Mouse (Mus musculus): ENCODE measurements at regions not wholly inside any gene's neighbourhood (a gene's known extent, or its start where the extent isn't known, plus 50 kb on each side); places are given as distances from the start of the nearest gene placed in this dataset.

- H3K36me3 ChIP-seq (ENCODE audit: control insufficient read depth, insufficient read depth, low read length) = no peaks in the 10 kb centered on the region
- TF ChIP-seq POLR2A (IDR thresholded peaks at IDR 0.05; ENCODE audit: low read depth, low read length) (no peak), CTCF (IDR thresholded peaks at IDR 0.05; ENCODE audit: extremely low read depth, insufficient read depth, insufficient read length, insufficient replicate concordance) (no peak)
- H3K4me3 ChIP-seq (ENCODE audit: extremely low read depth, insufficient read depth, insufficient read length) = no peak overlapping the region
- no peaks in the 10 kb centered on the region for H3K27me3 ChIP-seq (ENCODE audit: control insufficient read depth, insufficient read depth, low read length)
- 74% methylated on average over 3 of the region's 3 CpGs for WGBS
- no peak overlapping the region for H3K27ac ChIP-seq (ENCODE audit: insufficient read depth, low read length)
- DNase-seq (ENCODE audit: low read depth in 1 of 2, low spot score in 2 of 2) = no peak
- H3K4me1 ChIP-seq (ENCODE audit: control insufficient read depth, insufficient read depth, insufficient read length) = no peaks in the 10 kb centered on the region
These were observed 90.7 kb downstream of the Tmem17 start for GRCm38 (mm10) chr11:22602610-22603009.

- Histone ChIP-seq H3K4me1 (ENCODE audit: control insufficient read depth, insufficient read depth, insufficient read length) (no peaks in the 10 kb centered on the region), H3K36me3 (ENCODE audit: control insufficient read depth, insufficient read depth, low read length) (no peaks in the 10 kb centered on the region), H3K27me3 (ENCODE audit: control insufficient read depth, insufficient read depth, low read length) (no peaks in the 10 kb centered on the region), H3K27ac (ENCODE audit: insufficient read depth, low read length) (no peak overlapping the region), H3K4me3 (ENCODE audit: extremely low read depth, insufficient read depth, insufficient read length) (no peak overlapping the region)
- DNase-seq (ENCODE audit: low read depth in 1 of 2, low spot score in 2 of 2) = no peak
- whole genome bisulfite sequencing = 96% methylated on average over 1 of the region's 1 CpGs
- TF ChIP-seq CTCF (IDR thresholded peaks at IDR 0.05; ENCODE audit: extremely low read depth, insufficient read depth, insufficient read length, insufficient replicate concordance) (no peak), POLR2A (IDR thresholded peaks at IDR 0.05; ENCODE audit: low read depth, low read length) (no peak)
These were observed 91.5 kb downstream of the Tmem17 start for GRCm38 (mm10) chr11:22603397-22603796.

GRCm38 (mm10) chr11:22606380-22606779, 94.5 kb downstream of the Tmem17 start:
- DNase-seq (ENCODE audit: low read depth in 1 of 2, low spot score in 2 of 2) = no peak
- Histone ChIP-seq H3K27me3 (ENCODE audit: control insufficient read depth, insufficient read depth, low read length) (no peaks in the 10 kb centered on the region), H3K4me1 (ENCODE audit: control insufficient read depth, insufficient read depth, insufficient read length) (no peaks in the 10 kb centered on the region), H3K4me3 (ENCODE audit: extremely low read depth, insufficient read depth, insufficient read length) (no peak overlapping the region), H3K27ac (ENCODE audit: insufficient read depth, low read length) (no peak overlapping the region), H3K36me3 (ENCODE audit: control insufficient read depth, insufficient read depth, low read length) (no peaks in the 10 kb centered on the region)
- TF ChIP-seq POLR2A (IDR thresholded peaks at IDR 0.05; ENCODE audit: low read depth, low read length) = no peak
- TF ChIP-seq CTCF (IDR thresholded peaks at IDR 0.05; ENCODE audit: extremely low read depth, insufficient read depth, insufficient read length, insufficient replicate concordance) = no peak
- 74% methylated on average over 3 of the region's 4 CpGs for WGBS

GRCm38 (mm10) chr11:22607645-22608044, 95.8 kb downstream of the Tmem17 start:
- Histone ChIP-seq H3K4me3 (ENCODE audit: extremely low read depth, insufficient read depth, insufficient read length) (no peak overlapping the region), H3K27ac (ENCODE audit: insufficient read depth, low read length) (no peak overlapping the region), H3K36me3 (ENCODE audit: control insufficient read depth, insufficient read depth, low read length) (no peaks in the 10 kb centered on the region), H3K27me3 (ENCODE audit: control insufficient read depth, insufficient read depth, low read length) (no peaks in the 10 kb centered on the region), H3K4me1 (ENCODE audit: control insufficient read depth, insufficient read depth, insufficient read length) (no peaks in the 10 kb centered on the region)
- 89% methylated on average over 5 of the region's 5 CpGs for WGBS
- TF ChIP-seq POLR2A (IDR thresholded peaks at IDR 0.05; ENCODE audit: low read depth, low read length) = no peak
- no peak for TF ChIP-seq CTCF (IDR thresholded peaks at IDR 0.05; ENCODE audit: extremely low read depth, insufficient read depth, insufficient read length, insufficient replicate concordance)
- DNase-seq (ENCODE audit: low read depth in 1 of 2, low spot score in 2 of 2) = no peak

- H3K27me3 ChIP-seq (ENCODE audit: control insufficient read depth, insufficient read depth, low read length) = no peaks in the 10 kb centered on the region
- no peak overlapping the region for H3K4me3 ChIP-seq (ENCODE audit: extremely low read depth, insufficient read depth, insufficient read length)
- no peak for DNase-seq (ENCODE audit: low read depth in 1 of 2, low spot score in 2 of 2)
- TF ChIP-seq CTCF (IDR thresholded peaks at IDR 0.05; ENCODE audit: extremely low read depth, insufficient read depth, insufficient read length, insufficient replicate concordance) = no peak
- no peak for TF ChIP-seq POLR2A (IDR thresholded peaks at IDR 0.05; ENCODE audit: low read depth, low read length)
- no peaks in the 10 kb centered on the region for H3K4me1 ChIP-seq (ENCODE audit: control insufficient read depth, insufficient read depth, insufficient read length)
- H3K27ac ChIP-seq (ENCODE audit: insufficient read depth, low read length) = no peak overlapping the region
- no peaks in the 10 kb centered on the region for H3K36me3 ChIP-seq (ENCODE audit: control insufficient read depth, insufficient read depth, low read length)
These were observed 97.1 kb downstream of the Tmem17 start for GRCm38 (mm10) chr11:22608945-22609344.

GRCm38 (mm10) chr11:22610433-22611101, 98.7 kb downstream of the Tmem17 start:
- H3K27ac ChIP-seq (ENCODE audit: insufficient read depth, low read length) = no peak overlapping the region

GRCm38 (mm10) chr11:22611102-22611869, 99.4 kb downstream of the Tmem17 start:
- no peaks in the 10 kb centered on the region for H3K4me1 ChIP-seq (ENCODE audit: control insufficient read depth, insufficient read depth, insufficient read length)
- H3K4me3 ChIP-seq (ENCODE audit: extremely low read depth, insufficient read depth, insufficient read length) = no peak overlapping the region
- H3K36me3 ChIP-seq (ENCODE audit: control insufficient read depth, insufficient read depth, low read length) = no peaks in the 10 kb centered on the region
- H3K27me3 ChIP-seq (ENCODE audit: control insufficient read depth, insufficient read depth, low read length) = no peaks in the 10 kb centered on the region
- DNase-seq (ENCODE audit: low read depth in 1 of 2, low spot score in 2 of 2) = no peak
- TF ChIP-seq POLR2A (IDR thresholded peaks at IDR 0.05; ENCODE audit: low read depth, low read length) = no peak
- TF ChIP-seq CTCF (IDR thresholded peaks at IDR 0.05; ENCODE audit: extremely low read depth, insufficient read depth, insufficient read length, insufficient replicate concordance) = no peak
- H3K27ac ChIP-seq (ENCODE audit: insufficient read depth, low read length) = no peak overlapping the region
- WGBS = 66% methylated on average over 6 of the region's 6 CpGs

More at GRCm38 (mm10) chr11:22610433-22611101, 98.7 kb downstream of the Tmem17 start:
- no peak for TF ChIP-seq POLR2A (IDR thresholded peaks at IDR 0.05; ENCODE audit: low read depth, low read length)
- TF ChIP-seq CTCF (IDR thresholded peaks at IDR 0.05; ENCODE audit: extremely low read depth, insufficient read depth, insufficient read length, insufficient replicate concordance) = no peak
- H3K36me3 ChIP-seq (ENCODE audit: control insufficient read depth, insufficient read depth, low read length) = no peaks in the 10 kb centered on the region
- H3K4me1 ChIP-seq (ENCODE audit: control insufficient read depth, insufficient read depth, insufficient read length) = no peaks in the 10 kb centered on the region
- no peak for DNase-seq (ENCODE audit: low read depth in 1 of 2, low spot score in 2 of 2)
- no peaks in the 10 kb centered on the region for H3K27me3 ChIP-seq (ENCODE audit: control insufficient read depth, insufficient read depth, low read length)
- H3K4me3 ChIP-seq (ENCODE audit: extremely low read depth, insufficient read depth, insufficient read length) = no peak overlapping the region
- WGBS = 37% methylated on average over 12 of the region's 12 CpGs

All from spleen, adult 2 months (tissue).